Mouse (Mus musculus) C2C12 (cell line): ENCODE measurements around the gene Nol11. TPM values are rescaled to one million over a fixed set of nuclear protein-coding genes. Genes with fewer than 3 reads are reported as not detected.

Experiments
- H3K27me3 ChIP-seq: one replicate; pipeline ENCODE4 v1.6.1; 2011; ENCODE audit not compliant: control insufficient read depth, insufficient read depth, insufficient read length
- H3K36me3 ChIP-seq: one replicate; pipeline ENCODE4 v1.6.1; 2011; ENCODE audit not compliant: control insufficient read depth, insufficient read depth
- H3K4me3 ChIP-seq: one replicate; pipeline ENCODE4 v1.5.1; 2011; ENCODE audit warnings: mild to moderate bottlenecking, control low read depth; ENCODE audit not compliant: poor library complexity, insufficient read depth, severe bottlenecking
- H3K79me2 ChIP-seq: one replicate; pipeline ENCODE4 v1.6.1; 2011; ENCODE audit not compliant: control insufficient read depth, insufficient read depth
- H3K79me3 ChIP-seq: one replicate; pipeline ENCODE4 v1.6.1; 2011; ENCODE audit warnings: low read depth, control low read depth
- H3ac ChIP-seq: one replicate; pipeline ENCODE3; 2011; ENCODE audit warnings: low read depth; ENCODE audit not compliant: control insufficient read depth, insufficient read length
- CEBPB ChIP-seq: IDR thresholded peaks from one replicate; pipeline ENCODE4 v1.6.1; 2011; ENCODE audit warnings: low read depth, mild to moderate bottlenecking, control low read depth, moderate library complexity
- CTCF ChIP-seq: IDR thresholded peaks from one replicate; pipeline ENCODE4 v1.5.1; 2011; ENCODE audit not compliant: control insufficient read depth, insufficient read depth, insufficient read length
- FOSL1 ChIP-seq: IDR thresholded peaks from one replicate; pipeline ENCODE4 v1.8.0; 2011; ENCODE audit warnings: mild to moderate bottlenecking, low read length; ENCODE audit not compliant: poor library complexity, insufficient read depth, severe bottlenecking
- MAX ChIP-seq: IDR thresholded peaks from one replicate; pipeline ENCODE4 v1.6.1; 2011; ENCODE audit warnings: mild to moderate bottlenecking, control low read depth
- MYOD1 ChIP-seq: IDR thresholded peaks from one replicate; pipeline ENCODE4 v1.6.1; 2011; ENCODE audit warnings: low read depth; ENCODE audit not compliant: control insufficient read depth, insufficient read length
- MYOG ChIP-seq: IDR thresholded peaks from one replicate; pipeline ENCODE4 v1.6.1; 2011; ENCODE audit not compliant: control insufficient read depth, insufficient read length; ENCODE audit errors: extremely low read depth
- USF1 ChIP-seq: IDR thresholded peaks from one replicate; pipeline ENCODE4 v1.6.1; 2011; ENCODE audit warnings: low read depth, mild to moderate bottlenecking, control low read depth, moderate library complexity
- polyA plus RNA-seq: library from polyadenylated mRNA; unstranded; fragments of >200 nt; fragmentation: generic; extraction: Trizol; gene quantifications from one replicate; pipeline ENCODE4 v1.2.1, GENCODE M21; 2012; ENCODE audit warnings: missing spikeins

Gene Nol11
- polyA plus RNA-seq, 1 experiment = 24.4 TPM

- no peak for TF ChIP-seq MYOD1
- no peak for TF ChIP-seq USF1
- no peak for TF ChIP-seq CTCF
- no peak for TF ChIP-seq CEBPB
- TF ChIP-seq MYOG = no peak
- no peak for TF ChIP-seq FOSL1
- TF ChIP-seq MAX = no peak
- Histone ChIP-seq H3K79me3 (no peaks in the 10 kb centered on the region), H3K79me2 (no peaks in the 10 kb centered on the region), H3K36me3 (no peaks in the 10 kb centered on the region), H3ac (no peak overlapping the region), H3K4me3 (no peak overlapping the region), H3K27me3 (peaks cover 37% of the 10 kb centered on the region)
Observed at GRCm38 (mm10) chr11:107215111-107215510, 25.9 kb upstream of the Nol11 start.

- no peaks in the 10 kb centered on the region for H3K79me3 ChIP-seq
- H3K27me3 ChIP-seq = peaks cover 38% of the 10 kb centered on the region
- TF ChIP-seq FOSL1 (no peak), USF1 (no peak), MYOG (no peak), MAX (no peak), CTCF (no peak), CEBPB (no peak), MYOD1 (no peak)
- H3K36me3 ChIP-seq = no peaks in the 10 kb centered on the region
- no peaks in the 10 kb centered on the region for H3K79me2 ChIP-seq
- H3ac ChIP-seq = no peak overlapping the region
- no peak overlapping the region for H3K4me3 ChIP-seq
Observed at GRCm38 (mm10) chr11:107213745-107214144, 24.6 kb upstream of the Nol11 start.

- no peak overlapping the region for H3K4me3 ChIP-seq
Observed at GRCm38 (mm10) chr11:107209818-107210217, 20.6 kb upstream of the Nol11 start.

GRCm38 (mm10) chr11:107201773-107202172 lies 12.6 kb upstream of the Nol11 start:
- TF ChIP-seq MYOG = no peak
- Histone ChIP-seq H3K4me3 (no peak overlapping the region), H3K79me3 (no peaks in the 10 kb centered on the region), H3K27me3 (peaks cover 24% of the 10 kb centered on the region), H3K36me3 (no peaks in the 10 kb centered on the region), H3ac (no peak overlapping the region), H3K79me2 (no peaks in the 10 kb centered on the region)

More at GRCm38 (mm10) chr11:107209818-107210217, 20.6 kb upstream of the Nol11 start:
- Histone ChIP-seq H3K79me2 (no peaks in the 10 kb centered on the region), H3K27me3 (peaks cover 16% of the 10 kb centered on the region), H3K36me3 (no peaks in the 10 kb centered on the region), H3K79me3 (no peaks in the 10 kb centered on the region), H3ac (no peak overlapping the region)
- no peak for TF ChIP-seq MYOG
- TF ChIP-seq MAX = no peak
- no peak for TF ChIP-seq FOSL1
- no peak for TF ChIP-seq USF1
- no peak for TF ChIP-seq CEBPB

GRCm38 (mm10) chr11:107199281-107199680 lies 10.1 kb upstream of the Nol11 start:
- Histone ChIP-seq H3K36me3 (no peaks in the 10 kb centered on the region), H3K79me2 (no peaks in the 10 kb centered on the region), H3K27me3 (peaks cover 20% of the 10 kb centered on the region), H3K4me3 (no peak overlapping the region), H3K79me3 (no peaks in the 10 kb centered on the region), H3ac (no peak overlapping the region)
- no peak for TF ChIP-seq MAX
- TF ChIP-seq MYOD1 = no peak
- no peak for TF ChIP-seq MYOG
- TF ChIP-seq FOSL1 = no peak
- no peak for TF ChIP-seq CTCF
- no peak for TF ChIP-seq CEBPB
- TF ChIP-seq USF1 = no peak

- H3K36me3 ChIP-seq = no peaks in the 10 kb centered on the region
- no peaks in the 10 kb centered on the region for H3K79me3 ChIP-seq
- H3K79me2 ChIP-seq = no peaks in the 10 kb centered on the region
- H3K27me3 ChIP-seq = peaks cover 3% of the 10 kb centered on the region
- H3K4me3 ChIP-seq = no peak overlapping the region
- no peak for TF ChIP-seq MAX
- no peak for TF ChIP-seq CTCF
- no peak for TF ChIP-seq MYOD1
- TF ChIP-seq USF1 = no peak
- no peak for TF ChIP-seq MYOG
- TF ChIP-seq CEBPB = no peak
- TF ChIP-seq FOSL1 = no peak
- H3ac ChIP-seq = no peak overlapping the region
Observed at GRCm38 (mm10) chr11:107195334-107195733, 6.2 kb upstream of the Nol11 start.
